Mouse (Mus musculus): ENCODE measurements at regions not wholly inside any gene's neighbourhood (a gene's known extent, or its start where the extent isn't known, plus 50 kb on each side); places are given as distances from the start of the nearest gene placed in this dataset.

- no peak for DNase-seq (ENCODE audit: low spot score in 2 of 2)
Measured at GRCm38 (mm10) chr17:75716458-75716857, 164.7 kb upstream of the Fam98a start.

GRCm38 (mm10) chr17:75714578-75714977, 162.8 kb upstream of the Fam98a start:
- no peak for DNase-seq (ENCODE audit: low spot score in 2 of 2)

- DNase-seq (ENCODE audit: low spot score in 2 of 2), result no peak
Measured at GRCm38 (mm10) chr17:75714059-75714458, 162.3 kb upstream of the Fam98a start.

- DNase-seq (ENCODE audit: low spot score in 2 of 2), result no peak
Measured at GRCm38 (mm10) chr17:75707687-75708086, 155.9 kb upstream of the Fam98a start.

GRCm38 (mm10) chr17:75705357-75705756, 153.6 kb upstream of the Fam98a start:
- no peak for DNase-seq (ENCODE audit: low spot score in 2 of 2)

GRCm38 (mm10) chr17:75703865-75704264, 152.1 kb upstream of the Fam98a start:
- DNase-seq (ENCODE audit: low spot score in 2 of 2), result no peak

- no peak for DNase-seq (ENCODE audit: low spot score in 2 of 2)
Measured at GRCm38 (mm10) chr17:75696729-75697103, 145.0 kb upstream of the Fam98a start.

- DNase-seq (ENCODE audit: low spot score in 2 of 2), result no peak
Measured at GRCm38 (mm10) chr17:75696103-75696728, 144.5 kb upstream of the Fam98a start.

- DNase-seq (ENCODE audit: low spot score in 2 of 2), result no peak
Measured at GRCm38 (mm10) chr17:75685927-75686326, 134.2 kb upstream of the Fam98a start.

GRCm38 (mm10) chr17:75646982-75647381, 95.2 kb upstream of the Fam98a start:
- no peak for DNase-seq (ENCODE audit: low spot score in 2 of 2)

GRCm38 (mm10) chr17:75644698-75645097, 93.0 kb upstream of the Fam98a start:
- DNase-seq (ENCODE audit: low spot score in 2 of 2), result no peak

GRCm38 (mm10) chr17:75642311-75642710, 90.6 kb upstream of the Fam98a start:
- DNase-seq (ENCODE audit: low spot score in 2 of 2), result no peak

GRCm38 (mm10) chr17:75641010-75641498, 89.3 kb upstream of the Fam98a start:
- no peak for DNase-seq (ENCODE audit: low spot score in 2 of 2)

- no peak for DNase-seq (ENCODE audit: low spot score in 2 of 2)
Measured at GRCm38 (mm10) chr17:75640575-75640974, 88.8 kb upstream of the Fam98a start.

GRCm38 (mm10) chr17:75629857-75630256, 78.1 kb upstream of the Fam98a start:
- DNase-seq (ENCODE audit: low spot score in 2 of 2), result no peak

GRCm38 (mm10) chr17:75619472-75619871, 67.7 kb upstream of the Fam98a start:
- DNase-seq (ENCODE audit: low spot score in 2 of 2), result no peak

GRCm38 (mm10) chr17:75618514-75618913, 66.8 kb upstream of the Fam98a start:
- DNase-seq (ENCODE audit: low spot score in 2 of 2), result no peak

- DNase-seq (ENCODE audit: low spot score in 2 of 2), result no peak
Measured at GRCm38 (mm10) chr17:75617280-75617679, 65.5 kb upstream of the Fam98a start.

GRCm38 (mm10) chr17:75615335-75615734, 63.6 kb upstream of the Fam98a start:
- peak in 1 of 2 experiments; percentile 9 for DNase-seq (ENCODE audit: low spot score in 2 of 2)

GRCm38 (mm10) chr17:75603417-75604086, 51.8 kb upstream of the Fam98a start:
- DNase-seq (ENCODE audit: low spot score in 2 of 2), result no peak

All from natural killer cell, adult 2 months (primary cell).